Mouse (Mus musculus): Measurements from ENCODE around the gene Spaca6. TPM values are rescaled to one million over a fixed set of nuclear protein-coding genes. Genes with fewer than 3 reads are reported as not detected.
A peak's percentile ranks its signal among the peaks of the same experiment; 100 is the strongest.

The Spaca6 gene
- 11.2 and 16.4 TPM in 2 replicates for polyA plus RNA-seq (2014; fragmentation: Nextera tagmentation; extraction: Ambion mirVana)

DNA sequence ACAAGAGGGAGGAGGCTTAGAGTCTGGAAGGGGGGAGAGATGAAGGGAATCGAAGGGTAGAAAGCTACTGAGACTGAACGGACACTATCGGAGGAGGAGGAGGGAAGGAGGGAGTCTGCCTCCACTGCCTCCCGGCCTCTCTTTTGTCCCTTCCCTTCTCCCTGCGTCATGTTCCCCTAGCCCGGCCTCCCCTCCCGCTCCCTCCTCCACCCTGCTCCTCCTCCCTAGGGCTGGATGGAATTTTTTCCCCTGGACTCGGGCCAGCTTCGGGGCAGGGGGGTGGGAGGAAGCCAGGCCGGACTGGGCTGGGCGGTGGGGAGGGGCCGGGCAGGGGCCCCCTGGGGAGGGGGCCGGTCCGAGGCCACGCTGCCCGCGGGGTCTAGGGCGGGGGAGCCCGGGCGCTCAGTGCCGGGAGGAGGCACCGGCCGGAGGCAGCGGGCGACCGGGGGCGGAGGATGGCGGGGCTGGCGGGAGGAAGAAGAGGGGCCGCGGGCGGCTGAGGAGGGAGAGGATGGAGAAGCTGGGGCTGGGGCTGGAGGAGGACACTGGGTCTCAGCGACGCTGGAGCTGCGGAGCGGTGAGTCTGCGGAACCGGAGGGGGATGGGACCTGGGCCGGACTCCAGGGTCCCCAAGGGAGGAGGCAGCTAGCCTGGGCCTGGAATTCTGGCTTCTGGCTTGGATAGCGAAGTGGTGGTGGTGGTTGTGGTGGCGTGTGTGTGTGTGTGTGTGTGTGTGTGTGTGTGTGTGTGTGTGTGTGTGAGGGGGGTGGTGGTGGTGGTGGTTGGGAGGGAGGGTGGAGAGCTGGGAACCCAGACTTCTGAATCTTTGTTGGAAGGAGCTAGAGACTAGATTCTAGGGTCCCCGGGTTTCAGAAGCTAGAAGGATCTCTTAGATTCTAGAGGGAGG is at the start of gene Spaca6:
Gene Spaca6 (plus strand): TSS at position 408 of the 907 bp plus-strand sequence.
- peak within 1 kb of the TSS; percentile 90 for H3K27ac ChIP-seq (ENCODE audit: low read depth, low read length)
- peak within 1 kb of the TSS; percentile 67 for H3K4me3 ChIP-seq (ENCODE audit: low read depth, low read length)
- ATAC-seq (replicated peaks; ENCODE audit: low FRiP score) (peak; percentile 70), DNase-seq (ENCODE audit: low spot score) (peak; percentile 83)
- H3K4me2 ChIP-seq = peak within 1 kb of the TSS; percentile 73
- peaks cover 7% of the 10 kb centered on the region; the same call in 1 of the 2 replicates for H3K27me3 ChIP-seq (replicated peaks; ENCODE audit: control insufficient read depth, insufficient read depth, low read length)
- peaks cover 4% of the 10 kb centered on the region for H3K4me1 ChIP-seq (replicated peaks; ENCODE audit: control insufficient read depth, insufficient read depth, low read length)
- no peaks in the 10 kb centered on the region for H3K9me3 ChIP-seq (ENCODE audit: control insufficient read depth, low read length)
- under 1% methylated on average over 36 of the region's 42 CpGs for WGBS
- H3K9ac ChIP-seq (ENCODE audit: low read depth, low read length) = peak within 1 kb of the TSS; percentile 61
- H3K36me3 ChIP-seq (ENCODE audit: control insufficient read depth, insufficient read depth, low read length) = 0 out of 2 replicates have a peak, but pooled peaks cover 2% of the 10 kb centered on the region

DNA sequence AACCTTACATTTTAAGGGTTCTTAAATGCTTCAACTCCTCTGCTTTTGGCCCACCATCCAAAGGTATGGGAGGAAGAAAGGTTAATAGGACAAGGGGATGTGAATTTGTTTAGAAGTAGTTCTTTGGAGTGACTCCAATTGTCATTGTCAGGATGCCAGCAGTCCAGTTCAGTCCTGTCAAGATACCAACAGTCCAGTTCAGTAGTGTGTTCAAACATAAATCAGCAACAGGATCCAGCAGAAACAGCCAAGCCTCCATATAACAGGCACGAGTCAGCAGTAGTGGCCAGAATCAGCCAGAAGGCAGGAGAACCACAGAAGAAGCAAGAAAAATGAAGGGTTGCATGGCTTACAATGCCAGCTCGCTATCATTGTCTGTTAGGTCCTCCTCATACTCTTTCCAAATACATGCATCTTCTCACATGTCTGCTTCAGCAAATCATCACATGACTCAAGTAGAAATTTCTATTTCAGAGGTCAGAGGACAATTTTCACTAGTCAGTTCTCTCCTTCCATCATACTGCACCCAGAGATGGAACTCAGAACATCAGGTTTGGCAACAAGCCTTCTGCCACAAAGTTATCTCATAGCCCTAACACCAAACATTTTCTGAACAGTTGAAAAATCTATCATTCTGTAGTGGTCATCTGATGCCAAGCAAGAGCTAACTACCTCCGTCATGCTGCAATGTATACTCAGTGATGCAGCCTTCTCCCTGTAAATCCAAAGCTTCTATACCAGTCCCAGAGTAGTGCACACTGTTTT is 35.9 kb upstream of the Spaca6 start:
- Histone ChIP-seq H3K9me3 (ENCODE audit: control insufficient read depth, low read length) (no peaks in the 10 kb centered on the region), H3K27ac (ENCODE audit: low read depth, low read length) (no peak overlapping the region), H3K4me3 (ENCODE audit: low read depth, low read length) (no peak overlapping the region), H3K4me1 (replicated peaks; ENCODE audit: control insufficient read depth, insufficient read depth, low read length) (no peaks in the 10 kb centered on the region), H3K36me3 (ENCODE audit: control insufficient read depth, insufficient read depth, low read length) (no peaks in the 10 kb centered on the region), H3K4me2 (no peak overlapping the region), H3K9ac (ENCODE audit: low read depth, low read length) (no peak overlapping the region), H3K27me3 (replicated peaks; ENCODE audit: control insufficient read depth, insufficient read depth, low read length) (no peaks in the 10 kb centered on the region)
- ATAC-seq (replicated peaks; ENCODE audit: low FRiP score) (no peak), DNase-seq (ENCODE audit: low spot score) (no peak)
- 69% methylated on average over 3 of the region's 3 CpGs for WGBS

DNA sequence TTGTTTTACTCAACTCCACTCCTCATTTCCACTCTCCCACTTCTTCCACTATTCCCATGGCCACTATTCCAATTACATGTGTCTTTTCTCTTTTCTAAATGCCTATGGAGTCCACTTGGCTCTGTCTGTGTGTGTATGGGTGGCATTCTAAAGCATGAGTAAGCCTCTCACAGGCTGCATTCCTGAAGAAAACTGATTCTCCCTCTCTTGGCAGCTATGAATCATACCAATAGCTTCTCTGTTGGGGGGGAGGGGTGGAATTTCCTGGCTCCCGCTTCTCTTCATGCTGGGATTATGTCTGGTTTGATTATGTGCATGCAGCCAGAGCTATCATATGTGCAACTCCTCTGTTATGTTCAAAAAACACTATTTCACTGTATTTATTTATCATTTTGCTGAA is 34.4 kb upstream of the Spaca6 start:
- no peak overlapping the region for H3K27ac ChIP-seq (ENCODE audit: low read depth, low read length)
- DNase-seq (ENCODE audit: low spot score) (no peak), ATAC-seq (replicated peaks; ENCODE audit: low FRiP score) (no peak)
- H3K4me3 ChIP-seq (ENCODE audit: low read depth, low read length) = no peak overlapping the region
- no peak overlapping the region for H3K4me2 ChIP-seq
- no peaks in the 10 kb centered on the region for H3K27me3 ChIP-seq (replicated peaks; ENCODE audit: control insufficient read depth, insufficient read depth, low read length)
- H3K4me1 ChIP-seq (replicated peaks; ENCODE audit: control insufficient read depth, insufficient read depth, low read length) = no peaks in the 10 kb centered on the region
- H3K9me3 ChIP-seq (ENCODE audit: control insufficient read depth, low read length) = no peaks in the 10 kb centered on the region
- 33% methylated on average over 1 of the region's 1 CpGs for WGBS
- no peaks in the 10 kb centered on the region for H3K36me3 ChIP-seq (ENCODE audit: control insufficient read depth, insufficient read depth, low read length)
- H3K9ac ChIP-seq (ENCODE audit: low read depth, low read length) = no peak overlapping the region

DNA sequence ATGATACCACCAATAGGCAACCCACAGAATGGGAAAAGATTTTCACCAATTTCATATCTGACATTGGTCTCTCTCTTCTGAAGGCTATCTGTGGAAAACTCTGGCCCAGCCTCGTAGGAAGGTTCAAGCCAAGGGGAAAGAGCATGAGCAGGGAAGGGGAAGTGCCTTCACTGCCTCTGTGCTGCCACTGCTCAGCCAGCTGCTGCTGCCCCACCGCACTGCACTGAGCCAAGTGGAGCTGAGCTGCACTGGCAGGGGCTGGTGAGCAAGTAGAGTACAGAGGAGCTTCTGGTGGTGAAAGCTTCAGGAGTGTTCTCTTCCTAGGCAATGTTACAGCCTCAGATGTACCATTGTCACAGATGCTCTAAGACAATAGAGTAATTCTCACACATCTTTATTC is 31.4 kb upstream of the Spaca6 start:
- no peak overlapping the region for H3K9ac ChIP-seq (ENCODE audit: low read depth, low read length)
- ATAC-seq (replicated peaks; ENCODE audit: low FRiP score) = no peak
- WGBS = 32% methylated on average over 2 of the region's 2 CpGs

DNA sequence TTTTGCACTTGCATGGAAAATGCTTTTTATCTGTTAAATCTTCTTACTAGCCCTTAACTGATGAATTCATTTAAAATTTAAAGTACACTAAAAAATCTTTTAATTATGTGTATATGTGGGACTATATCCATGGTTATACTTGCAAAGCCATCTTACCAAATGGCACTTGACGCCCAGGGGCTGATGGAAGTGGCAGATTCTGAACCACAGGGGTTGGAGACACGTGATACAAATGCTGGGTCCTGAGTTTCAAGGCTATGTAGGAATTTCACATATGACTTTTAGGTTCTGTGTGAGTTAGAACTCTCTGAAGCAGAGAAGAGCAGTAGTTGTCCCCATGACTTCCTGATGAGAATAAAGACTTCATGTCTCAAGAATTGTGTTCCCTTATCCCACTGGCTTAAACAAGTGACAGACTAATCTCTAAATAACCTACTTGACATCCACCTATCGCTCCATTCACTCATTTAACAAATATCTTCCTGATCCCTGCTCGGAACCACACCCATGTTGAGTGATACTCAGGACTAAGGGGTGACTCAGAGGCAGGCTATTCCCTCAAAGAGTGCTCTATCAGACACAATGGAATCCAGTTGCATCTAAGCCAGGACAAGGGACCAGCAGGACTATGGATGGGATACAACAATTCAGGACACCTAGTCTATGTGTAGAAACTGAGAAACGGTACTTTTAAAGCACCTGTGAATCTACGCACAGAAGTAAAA is 3.2 kb upstream of the Spaca6 start:
- Histone ChIP-seq H3K27me3 (replicated peaks; ENCODE audit: control insufficient read depth, insufficient read depth, low read length) (peaks cover 7% of the 10 kb centered on the region; the same call in 1 of the 2 replicates), H3K4me3 (ENCODE audit: low read depth, low read length) (no peak overlapping the region), H3K4me2 (no peak overlapping the region), H3K36me3 (ENCODE audit: control insufficient read depth, insufficient read depth, low read length) (no peaks in the 10 kb centered on the region), H3K4me1 (replicated peaks; ENCODE audit: control insufficient read depth, insufficient read depth, low read length) (no peaks in the 10 kb centered on the region), H3K27ac (ENCODE audit: low read depth, low read length) (no peak overlapping the region), H3K9ac (ENCODE audit: low read depth, low read length) (no peak overlapping the region), H3K9me3 (ENCODE audit: control insufficient read depth, low read length) (no peaks in the 10 kb centered on the region)
- DNase-seq (ENCODE audit: low spot score) = no peak
- no peak for ATAC-seq (replicated peaks; ENCODE audit: low FRiP score)
- WGBS = 71% methylated on average over 6 of the region's 6 CpGs

More for the DNA sequence above, 31.4 kb upstream of the Spaca6 start:
- no peaks in the 10 kb centered on the region for H3K27me3 ChIP-seq (replicated peaks; ENCODE audit: control insufficient read depth, insufficient read depth, low read length)
- H3K9me3 ChIP-seq (ENCODE audit: control insufficient read depth, low read length) = no peaks in the 10 kb centered on the region
- no peak overlapping the region for H3K27ac ChIP-seq (ENCODE audit: low read depth, low read length)
- H3K36me3 ChIP-seq (ENCODE audit: control insufficient read depth, insufficient read depth, low read length) = no peaks in the 10 kb centered on the region
- H3K4me2 ChIP-seq = no peak overlapping the region
- H3K4me1 ChIP-seq (replicated peaks; ENCODE audit: control insufficient read depth, insufficient read depth, low read length) = no peaks in the 10 kb centered on the region
- no peak overlapping the region for H3K4me3 ChIP-seq (ENCODE audit: low read depth, low read length)
- no peak for DNase-seq (ENCODE audit: low spot score)

DNA sequence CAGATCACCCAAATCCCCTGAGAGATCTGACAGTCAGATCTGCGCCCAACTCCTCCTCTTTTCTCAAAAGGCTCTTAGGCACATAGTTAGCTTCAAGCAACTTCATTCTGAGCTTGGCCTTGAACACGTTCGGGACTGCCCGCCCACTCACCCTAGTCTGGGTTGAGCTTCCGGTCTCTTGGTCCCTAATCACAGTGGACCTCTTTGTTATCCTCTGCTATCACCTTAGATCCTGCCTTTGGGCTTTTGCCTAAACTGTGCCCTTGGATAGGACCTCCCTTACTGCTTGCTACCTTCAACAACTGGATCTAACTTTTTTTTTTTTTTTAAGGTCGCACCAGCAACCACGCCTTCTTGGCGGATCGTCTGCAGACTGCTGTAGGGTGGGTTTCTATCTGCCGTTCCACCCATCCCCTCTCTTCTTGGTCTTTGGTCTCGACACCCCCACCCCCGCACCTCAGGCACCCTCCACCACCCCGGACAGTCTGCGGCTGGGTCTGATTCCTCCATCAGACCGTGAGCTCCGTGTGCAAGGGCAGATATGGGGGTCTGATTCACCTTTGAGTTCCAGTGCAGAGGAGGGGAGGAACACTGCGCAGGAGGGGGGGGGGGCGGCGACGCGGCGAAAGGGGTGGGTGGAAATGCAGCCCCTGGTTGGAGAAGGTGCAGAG is 902 bp upstream of the Spaca6 start:
- ATAC-seq (replicated peaks; ENCODE audit: low FRiP score) (peak; percentile 22), DNase-seq (ENCODE audit: low spot score) (peak; percentile 47)
- peaks cover 7% of the 10 kb centered on the region; the same call in 1 of the 2 replicates for H3K27me3 ChIP-seq (replicated peaks; ENCODE audit: control insufficient read depth, insufficient read depth, low read length)
- 2% methylated on average over 19 of the region's 22 CpGs for WGBS
- H3K27ac ChIP-seq (ENCODE audit: low read depth, low read length) = peak overlapping the region; percentile 90
- peak overlapping the region; percentile 61 for H3K9ac ChIP-seq (ENCODE audit: low read depth, low read length)
- peaks cover 4% of the 10 kb centered on the region for H3K4me1 ChIP-seq (replicated peaks; ENCODE audit: control insufficient read depth, insufficient read depth, low read length)
- H3K4me3 ChIP-seq (ENCODE audit: low read depth, low read length) = peak overlapping the region; percentile 67
- peak overlapping the region; percentile 73 for H3K4me2 ChIP-seq
- H3K9me3 ChIP-seq (ENCODE audit: control insufficient read depth, low read length) = no peaks in the 10 kb centered on the region
- no peaks in the 10 kb centered on the region for H3K36me3 ChIP-seq (ENCODE audit: control insufficient read depth, insufficient read depth, low read length)

DNA sequence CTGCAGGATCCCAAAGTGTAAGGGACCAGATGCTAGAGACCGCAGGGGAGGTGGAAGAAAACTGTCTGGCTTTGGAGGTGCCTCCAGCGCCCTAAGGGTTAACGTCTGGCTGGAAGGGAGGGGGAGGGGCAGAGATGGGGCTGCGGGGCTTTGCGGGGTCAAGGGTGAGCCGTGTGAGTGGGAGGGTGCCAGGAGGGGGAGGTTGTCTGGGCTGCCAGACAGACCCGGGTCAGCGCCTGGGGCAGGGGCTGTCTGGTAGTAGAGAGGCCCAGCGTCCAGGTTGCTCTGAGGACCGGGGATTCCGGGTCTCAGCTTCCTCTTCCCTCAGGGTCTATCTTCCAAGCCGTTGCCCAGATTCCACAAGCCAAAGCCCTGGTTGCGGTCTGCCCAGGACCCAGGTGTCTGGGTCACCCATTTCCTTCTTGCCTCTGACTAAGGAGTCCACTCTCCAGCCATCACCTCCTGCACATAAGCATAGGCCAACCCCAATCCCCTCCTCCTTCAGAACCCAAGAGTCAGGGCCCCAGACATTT is 766 bp downstream of the Spaca6 start:
- WGBS = under 1% methylated on average over 9 of the region's 13 CpGs
- ATAC-seq (replicated peaks; ENCODE audit: low FRiP score) (peak; percentile 63), DNase-seq (ENCODE audit: low spot score) (peak; percentile 73)
- Histone ChIP-seq H3K4me1 (replicated peaks; ENCODE audit: control insufficient read depth, insufficient read depth, low read length) (peaks cover 4% of the 10 kb centered on the region), H3K27ac (ENCODE audit: low read depth, low read length) (peak overlapping the region; percentile 90), H3K4me2 (peak overlapping the region; percentile 73), H3K9ac (ENCODE audit: low read depth, low read length) (peak overlapping the region; percentile 61), H3K9me3 (ENCODE audit: control insufficient read depth, low read length) (no peaks in the 10 kb centered on the region), H3K36me3 (ENCODE audit: control insufficient read depth, insufficient read depth, low read length) (0 out of 2 replicates have a peak, but pooled peaks cover 3% of the 10 kb centered on the region), H3K27me3 (replicated peaks; ENCODE audit: control insufficient read depth, insufficient read depth, low read length) (peaks cover 7% of the 10 kb centered on the region; the same call in 1 of the 2 replicates), H3K4me3 (ENCODE audit: low read depth, low read length) (peak overlapping the region; percentile 67)

Data from liver, embryonic 11.5 days (tissue).